Mouse (Mus musculus) hindbrain, embryonic 13.5 days (tissue): Measurements from ENCODE around the gene Tns1. TPM values are rescaled to one million over a fixed set of nuclear protein-coding genes. Genes with fewer than 3 reads are reported as not detected.

Experiments
- ATAC-seq: fragments of 200-750 bp; cut with Nextera tagmentation; 2 replicates; pipeline ENCODE4 v1.8.0; 2017; ENCODE audit warnings: moderate TSS enrichment; ENCODE audit not compliant: low FRiP score
- H3K27ac ChIP-seq: fragments of 300-500 bp; sonication (generic); 2 replicates; pipeline ENCODE4 v1.5.1; 2015; ENCODE audit warnings: inconsistent platforms, mild to moderate bottlenecking, moderate library complexity
- H3K27me3 ChIP-seq: fragments of 300-500 bp; sonication (generic); 2 replicates; pipeline ENCODE4 v1.6.1; 2015; ENCODE audit warnings: mild to moderate bottlenecking, inconsistent platforms
- H3K36me3 ChIP-seq: fragments of 300-500 bp; sonication (generic); 2 replicates; pipeline ENCODE4 v1.6.1; 2015; ENCODE audit warnings: mild to moderate bottlenecking, inconsistent platforms
- H3K4me1 ChIP-seq: fragments of 300-500 bp; sonication (generic); replicated peaks from 2 replicates; pipeline ENCODE4 v1.6.1; 2015; ENCODE audit warnings: inconsistent platforms
- H3K4me2 ChIP-seq: fragments of 300-500 bp; sonication (generic); 2 replicates; pipeline ENCODE4 v1.6.1; 2015; ENCODE audit warnings: inconsistent platforms, mild to moderate bottlenecking, moderate library complexity
- H3K4me3 ChIP-seq: fragments of 300-500 bp; sonication (generic); 2 replicates; pipeline ENCODE4 v1.5.1; 2015; ENCODE audit warnings: mild to moderate bottlenecking, inconsistent platforms
- H3K9ac ChIP-seq: fragments of 300-500 bp; sonication (generic); 2 replicates; pipeline ENCODE4 v1.6.1; 2015; ENCODE audit warnings: mild to moderate bottlenecking, inconsistent platforms
- H3K9me3 ChIP-seq: fragments of 300-500 bp; sonication (generic); 2 replicates; pipeline ENCODE4 v1.6.1; 2016; ENCODE audit warnings: inconsistent platforms
- WGBS: fragments of 180-500 bp; shearing (Covaris S2); methylation state at CpG from one replicate; pipeline ENCODE4 v1.1.7; 2015; 5-methylcytosine and 5-hydroxymethylcytosine counted together
- polyA plus RNA-seq: library from polyadenylated mRNA; unstranded; fragments of >200 nt; fragmentation: Nextera tagmentation; extraction: Ambion mirVana; gene quantifications from 2 replicates; pipeline ENCODE4 v1.2.1, GENCODE M21; 2015

Tns1 gene
- polyA plus RNA-seq, 1 experiment from 2014 or later: 10.3 TPM

DNA sequence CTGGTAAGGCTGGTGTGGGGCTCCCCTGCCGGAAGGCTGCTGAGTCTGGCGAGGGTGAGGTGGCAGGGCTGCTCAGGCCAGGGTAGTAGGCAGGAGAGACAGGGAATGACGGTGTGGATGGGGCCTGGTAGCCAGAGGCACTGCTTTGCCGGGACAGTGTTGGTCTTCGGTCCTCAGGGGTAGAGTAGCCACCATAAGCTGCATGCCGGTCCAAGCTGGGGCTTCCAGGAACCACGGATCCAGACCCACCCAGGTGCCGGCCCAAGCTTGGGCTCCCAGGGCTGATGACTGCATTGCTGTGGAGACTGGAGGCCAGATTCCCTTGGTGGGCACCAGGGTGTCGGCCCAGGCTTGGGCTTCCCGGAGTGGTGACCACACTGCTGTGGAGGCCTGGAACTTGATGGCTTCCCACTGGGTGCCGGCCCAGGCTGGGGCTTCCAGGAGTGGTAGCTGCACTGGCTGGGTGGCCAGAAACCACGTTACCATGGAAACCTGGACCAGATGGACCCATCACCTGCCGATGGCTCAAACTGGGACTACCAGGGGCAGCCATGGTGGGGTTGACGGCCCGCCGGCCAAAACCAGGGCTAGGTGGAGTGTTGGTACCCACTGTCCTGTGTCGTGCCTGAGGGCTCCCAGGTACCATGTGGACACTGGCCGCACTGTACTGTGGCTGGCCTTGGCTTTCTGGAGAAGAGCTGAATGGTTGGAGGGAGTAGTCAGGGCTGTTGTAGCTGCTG, 199.2 kb downstream of the Tns1 start:
- Histone ChIP-seq H3K27me3 (no peaks in the 10 kb centered on the region), H3K4me2 (no peak overlapping the region), H3K9ac (no peak overlapping the region), H3K4me1 (no peaks in the 10 kb centered on the region), H3K9me3 (no peaks in the 10 kb centered on the region), H3K4me3 (no peak overlapping the region), H3K36me3 (peaks cover 20% of the 10 kb centered on the region), H3K27ac (no peak overlapping the region)
- no peak for ATAC-seq
- 92% methylated on average over 18 of the region's 18 CpGs for WGBS

DNA sequence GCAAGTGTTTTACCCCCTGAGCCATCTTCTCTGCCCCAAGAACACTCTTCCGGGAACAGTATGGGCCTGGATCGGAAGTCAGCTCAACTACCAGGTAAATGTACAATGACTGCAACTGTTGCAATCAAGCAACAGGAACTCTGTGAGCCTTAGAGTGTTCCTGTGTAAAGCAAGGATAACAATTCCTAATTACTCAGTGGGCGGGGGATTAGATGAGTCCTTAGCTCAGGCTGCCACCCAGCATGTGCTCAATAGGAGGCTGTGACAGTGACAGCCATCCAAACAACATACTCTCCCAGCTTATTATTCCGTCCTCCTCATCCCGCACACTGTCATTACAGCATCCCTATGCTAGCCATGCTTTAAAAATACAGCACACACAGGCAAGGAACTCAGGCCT, 200.0 kb downstream of the Tns1 start:
- no peaks in the 10 kb centered on the region for H3K4me1 ChIP-seq
- H3K9me3 ChIP-seq: no peaks in the 10 kb centered on the region
- no peak for ATAC-seq
- no peak overlapping the region for H3K4me2 ChIP-seq
- H3K27ac ChIP-seq: no peak overlapping the region
- H3K36me3 ChIP-seq: peaks cover 20% of the 10 kb centered on the region
- WGBS: 88% methylated on average over 5 of the region's 5 CpGs
- H3K27me3 ChIP-seq: no peaks in the 10 kb centered on the region
- no peak overlapping the region for H3K9ac ChIP-seq
- no peak overlapping the region for H3K4me3 ChIP-seq

DNA sequence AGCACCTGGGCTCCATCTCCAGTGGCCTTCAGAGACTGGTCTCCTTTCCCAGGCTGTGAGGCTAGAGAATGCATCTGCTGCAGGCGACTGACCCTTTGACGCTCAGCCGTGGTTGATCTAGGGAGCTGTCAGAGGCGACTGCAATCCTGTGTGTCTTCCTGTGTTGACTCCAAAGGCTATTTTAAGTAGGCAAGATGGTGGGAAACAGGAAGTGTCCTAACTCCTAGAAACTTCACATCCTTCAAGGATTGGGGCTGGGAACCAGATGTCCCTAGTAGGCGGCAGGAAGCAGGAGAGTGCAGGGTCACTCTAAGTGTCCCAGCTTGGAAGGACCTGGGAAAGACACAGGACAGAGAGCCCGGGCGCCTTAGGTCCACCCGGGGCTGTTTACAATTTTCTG, 201.1 kb downstream of the Tns1 start:
- Histone ChIP-seq H3K4me2 (no peak overlapping the region), H3K27me3 (no peaks in the 10 kb centered on the region), H3K4me1 (no peaks in the 10 kb centered on the region), H3K36me3 (peaks cover 20% of the 10 kb centered on the region), H3K9ac (no peak overlapping the region), H3K4me3 (no peak overlapping the region), H3K27ac (peak overlapping the region; percentile 52; the same call in 1 of the 2 replicates), H3K9me3 (no peaks in the 10 kb centered on the region)
- ATAC-seq: no peak
- 84% methylated on average over 8 of the region's 8 CpGs for WGBS

DNA sequence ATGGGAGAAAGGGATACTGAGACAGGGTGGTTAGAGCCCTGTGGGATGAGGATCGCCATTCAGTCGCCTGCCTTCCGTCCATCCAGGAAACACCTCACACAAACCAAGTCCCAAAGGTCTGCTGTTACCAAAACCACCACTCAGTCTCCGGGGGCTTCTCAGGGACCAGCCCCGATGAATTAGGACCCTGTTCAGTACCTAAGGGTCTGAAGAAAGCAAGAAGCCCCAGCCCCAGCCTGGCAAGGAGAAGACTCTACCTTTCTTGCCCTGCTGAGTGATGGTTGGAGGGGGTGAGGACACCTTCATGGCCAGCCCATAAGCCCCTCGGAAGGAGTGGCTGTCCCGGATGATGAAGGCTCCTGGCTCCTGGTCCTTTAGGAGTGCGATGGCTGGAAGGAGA, 203.5 kb downstream of the Tns1 start:
- H3K4me1 ChIP-seq: peaks cover under 1% of the 10 kb centered on the region; the same call in 1 of the 2 replicates
- no peak overlapping the region for H3K4me2 ChIP-seq
- H3K27me3 ChIP-seq: no peaks in the 10 kb centered on the region
- no peaks in the 10 kb centered on the region for H3K9me3 ChIP-seq
- H3K36me3 ChIP-seq: peaks cover 20% of the 10 kb centered on the region
- H3K4me3 ChIP-seq: no peak overlapping the region
- ATAC-seq: no peak
- no peak overlapping the region for H3K27ac ChIP-seq
- WGBS: 92% methylated on average over 8 of the region's 8 CpGs
- no peak overlapping the region for H3K9ac ChIP-seq

DNA sequence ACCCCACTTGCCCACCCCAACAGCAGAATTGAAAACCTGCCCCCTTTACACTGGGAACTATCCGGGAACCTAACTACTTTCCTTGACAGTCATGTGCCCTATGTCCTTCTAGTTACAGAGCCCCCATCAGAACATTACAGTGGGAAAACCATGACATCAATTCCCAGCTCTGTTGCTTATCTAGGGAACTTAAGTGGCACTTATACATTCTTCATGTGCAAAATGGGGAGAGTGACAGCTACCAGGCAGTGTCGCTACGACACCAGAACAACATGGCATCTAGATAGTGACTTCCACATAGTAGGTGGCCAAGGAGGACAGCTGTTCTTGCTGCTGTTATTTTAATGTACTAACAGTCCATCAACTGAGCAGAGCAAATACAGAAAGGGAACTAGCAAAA, 204.3 kb downstream of the Tns1 start:
- Histone ChIP-seq H3K4me1 (peaks cover 8% of the 10 kb centered on the region), H3K4me3 (no peak overlapping the region), H3K9me3 (no peaks in the 10 kb centered on the region), H3K27ac (no peak overlapping the region), H3K27me3 (no peaks in the 10 kb centered on the region), H3K4me2 (no peak overlapping the region), H3K36me3 (peaks cover 15% of the 10 kb centered on the region; the same call in 1 of the 2 replicates), H3K9ac (no peak overlapping the region)
- 93% methylated on average over 3 of the region's 3 CpGs for WGBS
- no peak for ATAC-seq

DNA sequence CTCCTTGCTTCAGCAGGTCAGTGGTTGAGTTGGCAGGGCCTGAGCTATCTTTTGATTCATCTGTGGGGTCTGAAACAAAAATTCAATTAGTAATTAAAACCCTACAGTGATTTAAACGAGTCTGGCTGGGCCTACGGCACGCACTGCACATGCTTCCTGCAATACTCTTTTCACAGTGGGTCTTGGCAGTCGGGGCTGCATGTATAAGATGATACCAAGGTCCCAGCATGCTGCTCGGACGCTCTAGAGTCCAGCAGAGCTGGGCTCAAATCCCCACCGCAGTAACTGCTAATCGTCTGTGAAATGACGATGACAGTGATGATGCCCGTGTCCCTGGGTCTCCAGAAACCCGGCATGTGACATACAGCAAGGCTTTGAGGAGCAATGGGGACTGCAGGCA, 206.2 kb downstream of the Tns1 start:
- Histone ChIP-seq H3K36me3 (peaks cover 7% of the 10 kb centered on the region; the same call in 1 of the 2 replicates), H3K9me3 (no peaks in the 10 kb centered on the region), H3K4me3 (no peak overlapping the region), H3K4me1 (peaks cover 25% of the 10 kb centered on the region), H3K27ac (no peak overlapping the region), H3K27me3 (no peaks in the 10 kb centered on the region), H3K4me2 (no peak overlapping the region), H3K9ac (no peak overlapping the region)
- WGBS: 84% methylated on average over 11 of the region's 11 CpGs
- no peak for ATAC-seq

DNA sequence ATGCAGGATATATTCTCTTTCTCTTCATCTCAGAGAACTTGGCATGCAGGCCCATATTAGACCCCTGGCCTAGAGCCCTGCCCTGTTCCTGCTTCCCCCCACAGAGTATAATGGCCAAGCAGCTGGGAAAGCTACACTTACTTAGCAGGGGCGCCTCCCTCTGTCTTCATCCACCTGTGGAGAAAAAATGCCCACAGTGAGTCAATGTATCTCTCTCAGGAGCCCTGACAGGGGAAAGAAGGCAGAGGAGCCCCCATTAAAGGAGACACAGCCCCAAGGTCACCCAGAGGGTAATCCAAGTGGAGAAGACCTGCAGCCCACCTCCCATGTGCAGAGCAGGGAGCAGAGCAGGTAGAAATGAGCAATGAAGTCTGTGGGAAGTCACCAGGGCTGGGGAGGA, 208.0 kb downstream of the Tns1 start:
- Histone ChIP-seq H3K9me3 (no peaks in the 10 kb centered on the region), H3K27ac (no peak overlapping the region), H3K27me3 (no peaks in the 10 kb centered on the region), H3K36me3 (peaks cover 7% of the 10 kb centered on the region; the same call in 1 of the 2 replicates), H3K4me3 (no peak overlapping the region), H3K9ac (no peak overlapping the region), H3K4me1 (peaks cover 25% of the 10 kb centered on the region), H3K4me2 (no peak overlapping the region)
- 74% methylated on average over 1 of the region's 1 CpGs for WGBS
- no peak for ATAC-seq

DNA sequence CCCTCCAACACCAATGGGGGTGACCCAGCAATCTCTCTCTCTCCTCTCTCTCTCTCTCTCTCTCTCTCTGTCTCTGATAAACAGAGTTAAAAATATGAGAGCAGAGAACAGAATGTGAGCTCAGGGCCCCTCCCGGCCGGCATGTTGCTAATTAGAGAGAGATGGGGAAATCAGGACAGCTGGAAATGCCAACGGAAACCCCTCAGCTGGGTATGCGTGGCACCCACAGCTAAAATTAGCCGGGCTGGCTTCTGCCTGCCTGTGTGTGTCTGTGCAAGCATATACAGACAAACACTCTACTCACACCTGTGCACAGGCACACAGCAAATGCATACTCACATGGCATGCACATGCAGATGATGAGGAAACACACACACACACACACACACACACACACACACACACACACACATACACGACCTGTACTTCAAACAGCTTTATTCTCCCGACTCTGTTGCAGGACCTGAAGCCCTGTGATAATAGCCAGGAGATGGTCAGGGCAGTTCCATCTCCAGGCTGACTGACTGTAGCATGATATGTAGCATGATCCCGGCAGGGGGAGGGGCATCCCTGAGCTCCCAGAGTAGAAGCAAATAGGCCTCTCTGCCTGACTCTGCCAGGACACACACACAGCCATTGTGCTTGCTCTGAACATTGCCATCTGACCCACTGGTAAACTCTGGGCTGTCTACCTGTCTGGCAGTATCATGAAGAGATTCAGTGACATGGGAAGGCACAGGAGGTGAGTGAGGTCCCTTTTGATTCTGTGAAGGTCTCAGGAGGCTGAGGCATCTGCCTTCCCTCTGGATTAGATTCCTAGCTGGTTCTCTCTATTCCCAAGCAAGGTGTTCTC, 208.8 kb downstream of the Tns1 start:
- Histone ChIP-seq H3K4me1 (peaks cover 25% of the 10 kb centered on the region), H3K9me3 (no peaks in the 10 kb centered on the region), H3K4me2 (no peak overlapping the region), H3K27me3 (no peaks in the 10 kb centered on the region), H3K36me3 (peaks cover 2% of the 10 kb centered on the region; the same call in 1 of the 2 replicates), H3K4me3 (no peak overlapping the region), H3K27ac (0 out of 2 replicates have a peak overlapping the region, but pooled peaks have one; percentile 18), H3K9ac (no peak overlapping the region)
- WGBS: 75% methylated on average over 8 of the region's 8 CpGs
- no peak for ATAC-seq

DNA sequence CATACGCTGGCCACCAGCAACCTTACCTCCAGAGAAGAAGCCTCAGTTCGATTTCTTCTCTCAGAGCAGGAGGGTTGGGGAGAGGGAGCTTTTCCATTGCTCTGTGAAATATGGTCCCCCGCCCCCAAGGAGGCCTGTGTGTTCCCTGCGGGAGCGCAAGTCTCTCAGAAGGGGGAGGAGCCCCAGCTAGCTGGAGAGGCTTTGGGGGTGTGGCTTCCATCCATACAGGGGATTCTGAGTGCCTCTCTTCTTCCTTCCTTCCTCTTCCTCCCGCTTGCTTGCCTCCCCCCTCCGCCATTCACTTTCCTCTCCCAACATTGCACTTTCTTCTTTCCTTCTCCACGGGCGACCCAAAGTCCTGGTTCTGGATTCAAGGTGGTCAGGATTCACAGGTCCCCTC, 210.2 kb downstream of the Tns1 start:
- H3K36me3 ChIP-seq: no peaks in the 10 kb centered on the region
- H3K9me3 ChIP-seq: no peaks in the 10 kb centered on the region
- no peak overlapping the region for H3K4me3 ChIP-seq
- H3K9ac ChIP-seq: no peak overlapping the region
- no peak overlapping the region for H3K27ac ChIP-seq
- ATAC-seq: peak; percentile 26; the same call in 1 of the 2 replicates
- 26% methylated on average over 9 of the region's 9 CpGs for WGBS
- H3K4me2 ChIP-seq: no peak overlapping the region
- peaks cover 25% of the 10 kb centered on the region for H3K4me1 ChIP-seq
- H3K27me3 ChIP-seq: no peaks in the 10 kb centered on the region

DNA sequence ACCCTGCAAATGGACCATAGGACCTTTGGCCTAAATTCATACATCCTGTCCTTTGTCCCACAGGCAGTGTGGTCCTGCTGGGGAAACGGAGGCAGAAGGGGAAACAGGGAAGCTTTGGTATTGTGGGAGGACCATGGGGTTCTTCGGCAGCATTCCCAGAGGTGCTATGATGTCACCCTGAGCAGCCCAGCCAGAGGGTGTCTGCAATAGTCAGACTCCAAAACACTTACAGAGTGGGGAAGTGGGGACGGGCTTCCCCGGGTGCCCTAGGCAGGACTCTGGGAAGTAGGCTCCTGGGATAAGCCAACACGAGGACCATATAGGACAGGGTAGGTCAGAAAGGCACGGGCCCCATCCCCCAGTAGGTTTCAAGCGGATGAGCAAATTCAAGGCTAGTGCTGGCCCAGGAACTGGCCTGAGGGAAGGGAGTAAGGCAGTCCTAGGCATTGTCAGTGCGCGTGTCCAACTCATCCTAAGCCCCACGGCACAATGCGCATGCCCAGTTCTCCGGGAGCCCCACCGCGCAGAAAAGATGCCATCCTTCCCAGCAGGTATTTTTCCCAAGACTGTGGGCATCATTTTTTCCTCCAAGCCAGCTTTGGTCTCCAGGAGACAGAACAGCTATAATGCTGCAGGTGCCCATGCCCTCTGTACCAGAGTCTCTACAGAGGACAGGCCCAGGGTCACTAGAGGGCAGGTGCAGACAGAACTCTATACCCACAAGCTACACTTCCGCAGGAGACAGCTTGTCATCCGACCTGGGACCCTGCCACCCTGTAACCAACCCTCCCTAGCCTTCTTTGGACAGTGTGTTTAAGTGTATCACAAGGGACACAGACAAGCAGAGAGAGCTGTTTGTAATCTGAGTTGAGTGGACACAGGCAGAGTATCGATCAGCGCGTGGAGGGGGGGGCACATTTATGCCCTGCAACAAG, 210.9 kb downstream of the Tns1 start:
- Histone ChIP-seq H3K4me2 (no peak overlapping the region), H3K9ac (no peak overlapping the region)

DNA sequence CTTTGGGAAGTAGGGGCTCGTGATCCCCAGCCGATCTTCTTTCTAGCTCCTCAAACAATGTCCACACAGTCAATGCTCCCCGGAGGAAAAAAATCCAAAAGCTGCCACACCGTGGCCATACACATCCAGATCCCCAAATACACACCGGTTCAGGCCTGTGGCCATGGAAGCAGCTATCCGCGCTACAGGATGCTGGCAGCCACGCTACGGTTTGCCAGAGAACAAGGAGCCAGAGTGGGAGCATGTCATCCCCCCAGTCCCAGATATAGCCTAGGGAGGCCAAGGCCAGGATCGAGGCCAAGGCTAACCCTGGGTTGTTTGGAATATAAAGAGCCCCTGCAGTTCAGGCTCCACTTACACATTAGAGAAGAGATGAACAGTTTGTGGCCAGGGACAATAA, 211.8 kb downstream of the Tns1 start:
- no peak for ATAC-seq
- Histone ChIP-seq H3K27me3 (no peaks in the 10 kb centered on the region), H3K27ac (no peak overlapping the region), H3K4me2 (no peak overlapping the region), H3K9me3 (no peaks in the 10 kb centered on the region), H3K4me3 (no peak overlapping the region), H3K4me1 (peaks cover 25% of the 10 kb centered on the region), H3K36me3 (no peaks in the 10 kb centered on the region), H3K9ac (no peak overlapping the region)
- WGBS: 80% methylated on average over 10 of the region's 10 CpGs

More for the DNA sequence above, 210.9 kb downstream of the Tns1 start:
- H3K27me3 ChIP-seq: no peaks in the 10 kb centered on the region
- WGBS: 79% methylated on average over 19 of the region's 19 CpGs
- no peak overlapping the region for H3K27ac ChIP-seq
- 0 out of 2 replicates have a peak, but pooled peaks have one; percentile 18 for ATAC-seq
- H3K36me3 ChIP-seq: no peaks in the 10 kb centered on the region
- H3K4me3 ChIP-seq: no peak overlapping the region
- peaks cover 25% of the 10 kb centered on the region for H3K4me1 ChIP-seq
- H3K9me3 ChIP-seq: no peaks in the 10 kb centered on the region

DNA sequence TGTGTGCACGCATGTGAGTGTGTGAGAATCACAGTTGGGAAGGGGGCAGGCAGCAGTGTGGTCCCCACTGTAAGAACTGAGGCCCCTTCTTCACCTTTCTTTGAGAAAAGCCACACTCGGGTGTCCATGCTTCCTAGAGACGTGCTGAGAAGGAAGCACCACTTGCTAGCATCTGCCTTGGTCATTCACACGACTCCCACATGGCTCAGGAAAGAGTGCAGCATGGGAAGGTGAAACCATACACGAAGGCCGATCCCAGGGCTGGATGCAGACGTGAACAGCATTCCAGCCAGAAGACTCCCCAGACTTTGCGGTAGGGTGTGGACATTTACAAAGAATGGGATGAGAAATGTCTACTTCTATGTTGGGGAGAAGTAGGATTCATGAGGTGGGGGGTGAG, 212.3 kb downstream of the Tns1 start:
- 92% methylated on average over 8 of the region's 8 CpGs for WGBS
- H3K4me2 ChIP-seq: no peak overlapping the region
- H3K36me3 ChIP-seq: no peaks in the 10 kb centered on the region
- no peak overlapping the region for H3K4me3 ChIP-seq
- no peak for ATAC-seq
- H3K4me1 ChIP-seq: peaks cover 25% of the 10 kb centered on the region
- H3K9me3 ChIP-seq: no peaks in the 10 kb centered on the region
- no peak overlapping the region for H3K9ac ChIP-seq
- H3K27me3 ChIP-seq: no peaks in the 10 kb centered on the region
- H3K27ac ChIP-seq: no peak overlapping the region
